Mouse (Mus musculus) ES-E14 (cell line): ENCODE results near the gene Pnpla8.

Experiments used
- HCFC1 ChIP-seq: IDR thresholded peaks from 2 replicates; pipeline ENCODE4 v1.6.1; 2012; ENCODE audit warnings: low read length, inconsistent platforms, borderline replicate concordance; ENCODE audit not compliant: insufficient read depth
- MAFK ChIP-seq: IDR thresholded peaks from 2 replicates; pipeline ENCODE4 v1.6.1; 2014; ENCODE audit warnings: mild to moderate bottlenecking, low read depth, low read length, inconsistent platforms; ENCODE audit not compliant: insufficient read depth
- ZC3H11A ChIP-seq: IDR thresholded peaks from 2 replicates; pipeline ENCODE4 v1.6.1; 2012; ENCODE audit warnings: low read depth, mild to moderate bottlenecking, inconsistent platforms, low read length, borderline replicate concordance
- ZNF384 ChIP-seq: IDR thresholded peaks from 2 replicates; pipeline ENCODE4 v1.6.1; 2012; ENCODE audit warnings: low read depth, low read length, inconsistent platforms

DNA sequence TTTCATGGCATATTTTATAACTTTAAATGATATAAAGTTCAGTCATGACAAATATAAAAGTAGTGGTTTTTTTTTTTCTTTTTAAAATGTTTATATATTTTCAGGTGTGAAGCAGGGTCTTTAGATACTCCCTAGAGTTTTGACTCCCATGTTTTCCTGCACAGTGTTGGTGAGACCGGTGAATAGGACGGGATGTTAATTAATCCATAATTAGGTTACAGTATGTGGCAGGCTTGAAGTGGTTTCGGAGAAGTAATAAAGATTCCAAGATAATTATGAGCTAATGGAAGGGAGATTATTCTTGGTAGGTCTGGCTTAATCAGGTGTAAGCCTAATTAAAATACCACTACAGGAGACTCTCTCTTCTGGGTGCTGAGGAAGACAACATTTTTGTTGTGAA lies 125.0 kb downstream of the Pnpla8 start:
- no peak for TF ChIP-seq MAFK
- TF ChIP-seq HCFC1, result no peak
- no peak for TF ChIP-seq ZC3H11A
- no peak for TF ChIP-seq ZNF384
